Mouse (Mus musculus) mouse trophoblast stem cell (cell line): ENCODE results near the gene Tmem186.

Source experiments
- in situ Hi-C, 2 experiments: fragments of 300-500 bp; cut with MseI, MboI; formaldehyde crosslinking; loops; 2 replicates in 1 of 2; 3 replicates in 1 of 2; pipeline ENCODE4 v1.15.1; 2025

The Tmem186 gene

DNA sequence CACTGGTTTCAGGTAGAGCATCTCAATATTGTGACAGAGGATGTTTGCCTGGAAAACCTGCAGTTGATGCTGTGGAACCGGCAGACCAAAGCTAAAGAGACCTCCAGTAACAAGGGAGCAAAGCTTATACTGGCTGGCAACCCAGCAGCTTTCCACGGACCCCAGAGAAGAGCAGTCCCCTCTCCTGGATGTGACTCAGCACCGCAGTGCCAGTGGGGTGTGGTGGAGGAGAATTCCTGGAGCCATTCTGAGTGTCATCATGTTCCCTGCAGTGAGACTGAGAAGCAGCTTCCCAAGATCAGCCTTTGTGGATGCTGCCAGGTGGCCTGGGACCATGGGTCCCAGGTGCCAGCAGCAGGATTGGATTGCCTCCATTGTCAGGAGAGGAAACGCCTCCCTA lies 24.5 kb downstream of the Tmem186 start:
- in situ Hi-C loops, result no loop called here

DNA sequence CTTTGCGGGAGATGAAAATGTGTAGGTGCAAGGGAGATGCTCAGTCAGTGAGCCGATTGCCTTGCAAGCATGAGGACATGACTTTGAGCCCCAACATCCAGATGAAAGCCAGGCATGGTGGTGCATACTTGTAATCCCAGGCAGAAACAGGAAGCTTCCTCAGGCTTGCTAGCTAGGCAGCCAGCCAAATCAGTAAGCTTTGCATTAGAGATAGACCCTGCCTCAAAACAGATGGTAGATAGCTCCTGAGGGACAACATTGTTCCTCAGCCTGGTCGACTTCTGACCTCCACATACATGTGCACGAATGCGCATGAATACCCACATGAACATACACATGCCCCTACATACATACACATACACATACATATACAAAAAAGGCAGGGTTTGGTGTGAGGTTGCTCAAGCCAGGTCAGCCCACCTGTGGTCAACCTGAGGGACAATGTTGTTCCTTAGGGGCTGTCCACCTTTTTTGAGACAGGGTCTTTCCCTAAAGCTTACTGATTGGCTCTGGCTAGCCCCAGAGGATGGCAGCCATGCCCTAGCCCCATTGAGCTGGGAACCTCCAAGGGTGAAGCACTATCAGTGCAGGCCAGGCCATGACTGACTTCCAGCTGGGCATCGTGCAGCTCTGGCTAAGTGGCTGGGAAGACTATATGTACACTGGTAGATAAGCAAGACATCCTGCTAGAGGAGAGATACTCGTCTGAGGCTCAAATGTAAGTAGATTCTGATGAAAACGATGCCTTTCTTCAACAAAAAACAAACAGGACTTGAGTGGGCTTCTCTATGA lies 25.1 kb downstream of the Tmem186 start:
- in situ Hi-C loops, result no loop called here

DNA sequence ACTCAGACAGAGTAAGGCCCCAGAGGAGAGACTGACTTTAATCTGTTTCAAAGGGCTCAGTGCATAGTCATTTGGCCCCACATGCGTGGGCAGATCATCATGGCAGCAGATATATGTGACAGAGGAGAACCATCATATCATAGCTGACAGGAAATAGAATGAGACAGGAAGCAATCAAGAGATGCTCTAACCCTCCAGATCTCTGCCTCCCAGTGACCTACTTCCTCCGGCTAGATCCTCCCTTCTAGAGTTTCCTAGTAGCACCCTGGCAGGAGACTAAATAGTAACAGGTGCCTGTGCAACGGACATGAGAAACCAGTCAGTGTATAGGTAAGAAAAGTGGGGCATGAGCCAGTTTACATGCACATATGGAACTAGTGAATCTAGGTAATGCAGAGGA lies 27.1 kb downstream of the Tmem186 start:
- in situ Hi-C loops, result no loop called here

DNA sequence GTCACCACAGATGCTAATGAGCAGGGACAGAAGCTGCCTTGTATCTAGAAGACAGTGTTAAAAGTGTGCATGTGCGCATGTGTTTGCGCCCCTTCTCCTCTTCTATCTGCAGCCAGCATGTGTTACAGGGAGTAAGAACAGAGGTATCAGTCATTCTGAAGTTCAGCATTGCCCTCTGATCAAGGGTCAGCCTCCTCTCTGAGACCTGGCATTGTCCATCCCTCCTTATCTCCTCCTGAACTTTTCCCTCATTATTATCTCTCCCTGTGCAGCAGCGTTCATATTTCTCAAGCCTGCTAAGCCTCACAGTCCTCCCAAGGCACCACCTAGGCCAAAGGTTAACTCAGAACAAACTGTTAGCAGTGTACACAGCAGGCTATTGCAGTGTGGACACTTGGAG lies 33.7 kb downstream of the Tmem186 start:
- in situ Hi-C loops, result no loop called here

DNA sequence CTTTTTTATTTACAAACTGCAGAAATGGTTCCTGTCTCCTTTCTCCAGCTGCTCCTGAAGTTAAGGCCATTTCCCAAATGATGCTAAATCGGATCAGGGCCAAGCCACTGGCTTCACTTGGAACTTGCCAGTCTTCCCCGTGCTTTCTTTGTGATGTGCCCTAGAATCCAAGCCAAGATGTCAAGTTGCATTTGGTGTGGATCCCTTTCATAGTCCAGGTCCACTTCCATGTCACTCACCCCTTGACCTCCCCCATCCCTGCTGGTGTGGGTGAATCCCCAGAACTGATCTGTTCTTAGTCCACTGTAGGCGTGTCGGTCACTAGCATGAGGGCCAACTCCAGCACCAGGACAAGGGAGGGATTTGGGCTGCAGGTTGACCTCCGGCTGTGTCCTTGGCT lies 40.0 kb downstream of the Tmem186 start:
- in situ Hi-C loops, result no loop called here

DNA sequence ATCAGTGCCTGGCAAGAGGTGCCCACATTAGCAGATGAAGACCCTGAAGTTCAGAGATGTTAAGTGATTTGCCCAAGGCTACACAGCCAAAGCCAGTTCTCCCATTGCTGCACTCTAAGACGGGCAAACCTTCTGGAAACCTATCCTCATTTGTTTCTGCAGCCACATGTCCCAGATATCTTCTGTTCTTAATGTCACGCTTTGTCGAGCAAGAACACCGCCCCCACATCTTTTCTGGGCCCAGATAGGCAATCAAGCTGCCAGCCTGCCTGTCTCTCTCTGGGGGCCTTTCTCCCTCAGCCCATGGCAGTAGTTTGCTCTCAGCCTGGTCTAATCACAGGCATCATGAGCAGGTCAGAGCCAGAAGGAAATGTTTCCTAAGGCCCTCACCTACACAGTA lies 41.2 kb downstream of the Tmem186 start:
- in situ Hi-C loops, result no loop called here

DNA sequence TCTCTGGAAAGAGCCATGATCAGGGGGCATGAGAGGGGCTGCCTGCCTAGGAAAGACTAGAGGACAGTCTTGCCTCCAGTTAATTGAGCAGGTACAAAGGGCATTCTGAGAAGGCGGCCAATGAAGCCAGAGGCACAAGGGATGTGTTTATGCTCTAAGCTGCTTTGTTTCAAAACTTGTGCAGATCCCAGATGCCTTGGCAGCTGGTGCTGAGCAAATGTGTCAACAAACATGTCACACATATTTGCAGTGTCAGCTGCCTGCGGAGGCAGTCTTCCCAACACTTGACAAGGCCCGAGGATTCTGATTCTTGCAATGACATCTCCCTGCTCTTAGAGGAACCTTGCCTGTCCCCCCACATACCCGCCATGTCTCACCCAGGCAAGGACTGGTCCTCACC lies 42.1 kb downstream of the Tmem186 start:
- in situ Hi-C loops, result no loop called here

DNA sequence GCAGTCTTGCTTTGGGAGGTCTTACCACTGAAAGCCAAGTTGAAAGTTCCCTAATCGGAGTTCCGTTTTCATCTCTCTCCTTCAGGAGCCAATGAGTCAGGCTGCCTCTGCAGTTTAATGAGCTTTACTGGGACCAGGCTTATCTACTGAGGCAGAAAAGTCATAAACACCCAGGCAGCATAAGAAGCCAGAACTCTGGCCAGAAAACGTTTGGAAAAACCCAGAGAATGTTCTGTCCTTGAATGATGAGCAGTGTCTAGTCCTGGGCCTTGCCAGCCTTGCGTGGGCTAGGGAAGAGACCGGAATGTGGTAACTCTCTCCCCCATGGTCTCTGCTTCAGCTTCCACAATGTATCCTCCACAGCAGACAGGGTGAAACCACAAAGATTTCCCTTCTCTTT lies 52.5 kb downstream of the Tmem186 start:
- in situ Hi-C loops, result no loop called here

DNA sequence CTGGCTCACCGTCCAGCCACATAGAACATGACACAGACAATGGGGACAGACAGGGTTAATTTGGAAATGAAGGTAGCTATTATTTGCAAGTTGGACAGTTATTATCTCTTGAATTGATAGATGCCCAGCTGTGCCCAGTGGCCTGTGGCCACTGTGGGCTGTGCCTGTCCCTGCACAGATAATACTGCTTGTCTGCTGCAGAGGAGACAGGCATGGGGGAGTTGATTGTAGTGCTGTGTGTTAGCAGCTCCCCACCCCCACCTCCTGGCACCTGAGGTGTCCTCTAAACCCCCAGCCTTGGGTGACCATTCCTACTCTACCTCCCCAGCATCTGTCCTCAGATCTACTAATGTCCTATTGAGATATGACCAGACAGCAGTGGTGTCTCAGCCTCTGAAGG lies 53.3 kb downstream of the Tmem186 start:
- in situ Hi-C loops, result no loop called here
